Mouse (Mus musculus) liver, adult 2 months (tissue): ENCODE results near the gene Lhx2. TPM values are rescaled to one million over a fixed set of nuclear protein-coding genes. Genes with fewer than 3 reads are reported as not detected.

Experiments
- DNase-seq: peaks from one replicate; pipeline ENCODE4 v3.0.0-alpha.2; 2011; ENCODE audit warnings: low read depth, low spot score; ENCODE audit errors: extremely low read depth
- H3K27ac ChIP-seq: fragments of 200-500 bp; replicated peaks from 2 replicates; pipeline ENCODE4 v1.5.1; 2012; ENCODE audit warnings: low read depth, mild to moderate bottlenecking, control low read depth, inconsistent platforms, low read length; ENCODE audit not compliant: insufficient read depth
- H3K27me3 ChIP-seq: fragments of 200-500 bp; 2 replicates; pipeline ENCODE4 v1.6.1; 2012; ENCODE audit warnings: mild to moderate bottlenecking, moderate library complexity, low read length, inconsistent platforms; ENCODE audit not compliant: control insufficient read depth, insufficient read depth
- H3K36me3 ChIP-seq: fragments of 200-500 bp; 2 replicates; pipeline ENCODE4 v1.6.1; 2012; ENCODE audit warnings: low read length, inconsistent platforms; ENCODE audit not compliant: control insufficient read depth, insufficient read depth
- H3K4me1 ChIP-seq: fragments of 200-500 bp; 2 replicates; pipeline ENCODE4 v1.6.1; 2011; ENCODE audit warnings: low read length; ENCODE audit not compliant: control insufficient read depth, insufficient read depth
- H3K4me3 ChIP-seq: fragments of 200-500 bp; 2 replicates; pipeline ENCODE4 v1.5.1; 2011; ENCODE audit warnings: low read depth, mild to moderate bottlenecking, control low read depth, low read length, moderate library complexity; ENCODE audit not compliant: insufficient read depth
- H3K79me2 ChIP-seq: fragments of 200-500 bp; 2 replicates; pipeline ENCODE4 v1.6.1; 2012; ENCODE audit warnings: inconsistent platforms, mild to moderate bottlenecking, low read length, moderate library complexity; ENCODE audit not compliant: control insufficient read depth, insufficient read depth
- H3K9ac ChIP-seq: fragments of 200-500 bp; 2 replicates; pipeline ENCODE4 v1.6.1; 2012; ENCODE audit warnings: low read depth, mild to moderate bottlenecking, control low read depth, inconsistent platforms, low read length
- CTCF ChIP-seq: fragments of 200-500 bp; IDR thresholded peaks from 2 replicates; pipeline ENCODE4 v1.5.1; 2011; ENCODE audit warnings: low read depth, low read length, control low read depth
- POLR2A ChIP-seq: fragments of 200-500 bp; IDR thresholded peaks from 2 replicates; pipeline ENCODE4 v1.6.1; 2011; ENCODE audit warnings: low read length, control low read depth; ENCODE audit not compliant: insufficient read depth; ENCODE audit errors: extremely low read depth
- WGBS: fragments of 180-500 bp; shearing (Covaris S2); methylation state at CpG from one replicate; pipeline ENCODE4 v1.1.7; 2018; 5-methylcytosine and 5-hydroxymethylcytosine counted together
- polyA plus RNA-seq: library from polyadenylated mRNA; depleted of rRNA; stranded (reverse); fragments of >200 nt; gene quantifications from 2 replicates; pipeline ENCODE4 v1.2.3, GENCODE M21; 2012
- total RNA-seq: library from RNA; depleted of rRNA; stranded (reverse); fragments of >200 nt; gene quantifications from 2 replicates; pipeline ENCODE4 v1.2.3, GENCODE M21; 2014

Lhx2 gene
- total and polyA plus RNA-seq, 2 experiments = 1.3 to 5.4 TPM

DNA sequence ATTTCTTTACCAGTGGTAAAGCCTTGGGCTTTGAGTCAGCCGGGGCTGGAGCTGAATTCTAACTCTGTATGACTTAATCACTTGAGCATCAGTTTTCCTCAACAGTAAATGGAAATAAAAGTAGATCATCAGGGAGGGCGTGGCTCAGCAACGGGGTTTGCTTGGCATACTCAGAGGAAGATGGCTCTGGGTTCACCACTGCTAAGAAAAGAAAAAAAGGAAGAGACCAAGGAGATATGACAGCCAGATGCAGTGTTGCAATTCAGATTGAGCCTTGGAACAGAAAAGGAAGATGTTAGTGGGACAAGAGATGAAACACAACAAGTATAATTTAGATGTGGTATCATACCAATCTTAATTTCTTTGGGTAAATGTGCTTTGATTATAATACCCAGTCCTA, 25.7 kb upstream of the Lhx2 start:
- no peak overlapping the region for H3K27ac ChIP-seq
- 52% methylated on average over 3 of the region's 3 CpGs for WGBS
- H3K27me3 ChIP-seq = no peaks in the 10 kb centered on the region
- no peaks in the 10 kb centered on the region for H3K79me2 ChIP-seq
- TF ChIP-seq CTCF (no peak), POLR2A (no peak)
- no peak overlapping the region for H3K4me3 ChIP-seq
- no peak overlapping the region for H3K9ac ChIP-seq
- H3K4me1 ChIP-seq = no peaks in the 10 kb centered on the region
- no peak for DNase-seq
- no peaks in the 10 kb centered on the region for H3K36me3 ChIP-seq

DNA sequence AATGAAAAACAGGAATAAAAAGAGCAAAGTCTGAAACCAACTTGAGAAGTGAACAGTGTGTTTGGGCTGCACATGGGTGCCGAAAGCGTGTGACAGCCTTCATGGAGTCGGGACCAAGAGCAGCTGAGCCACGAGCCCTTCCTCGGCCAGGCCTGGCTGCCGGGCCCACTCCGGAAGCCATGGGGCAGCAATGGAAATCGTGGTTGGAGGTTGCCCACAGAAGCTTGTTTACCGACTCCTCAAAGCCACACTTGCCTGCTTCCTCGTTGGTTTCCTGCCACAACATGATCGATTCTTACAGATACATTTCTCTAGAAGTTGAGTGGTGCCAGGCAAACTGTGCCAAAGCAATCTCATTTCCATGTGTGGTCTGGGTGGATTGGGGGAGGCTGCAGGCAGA, 20.0 kb upstream of the Lhx2 start:
- no peak overlapping the region for H3K4me3 ChIP-seq
- H3K27ac ChIP-seq = no peak overlapping the region
- DNase-seq = peak; percentile 28
- no peak for TF ChIP-seq CTCF
- TF ChIP-seq POLR2A = no peak
- no peaks in the 10 kb centered on the region for H3K36me3 ChIP-seq
- no peaks in the 10 kb centered on the region for H3K79me2 ChIP-seq
- H3K4me1 ChIP-seq = no peaks in the 10 kb centered on the region
- no peaks in the 10 kb centered on the region for H3K27me3 ChIP-seq
- no peak overlapping the region for H3K9ac ChIP-seq
- WGBS = 88% methylated on average over 11 of the region's 11 CpGs

- no peak for DNase-seq
- Histone ChIP-seq H3K9ac (no peak overlapping the region), H3K4me3 (no peak overlapping the region), H3K36me3 (no peaks in the 10 kb centered on the region), H3K27me3 (no peaks in the 10 kb centered on the region), H3K27ac (no peak overlapping the region), H3K79me2 (no peaks in the 10 kb centered on the region), H3K4me1 (no peaks in the 10 kb centered on the region)
- 78% methylated on average over 4 of the region's 4 CpGs for WGBS
- TF ChIP-seq POLR2A = no peak
Measured at GRCm38 (mm10) chr2:38320911-38321310, 18.2 kb upstream of the Lhx2 start.

GRCm38 (mm10) chr2:38323380-38323779, 15.7 kb upstream of the Lhx2 start:
- Histone ChIP-seq H3K36me3 (no peaks in the 10 kb centered on the region), H3K4me1 (no peaks in the 10 kb centered on the region), H3K9ac (no peak overlapping the region), H3K4me3 (no peak overlapping the region), H3K79me2 (no peaks in the 10 kb centered on the region), H3K27ac (no peak overlapping the region), H3K27me3 (no peaks in the 10 kb centered on the region)
- no peak for TF ChIP-seq POLR2A
- TF ChIP-seq CTCF = no peak
- 20% methylated on average over 8 of the region's 8 CpGs for WGBS
- DNase-seq = no peak

GRCm38 (mm10) chr2:38326671-38327070, 12.4 kb upstream of the Lhx2 start:
- H3K9ac ChIP-seq = no peak overlapping the region
- DNase-seq = no peak
- TF ChIP-seq POLR2A (no peak), CTCF (no peak)
- H3K4me3 ChIP-seq = no peak overlapping the region
- H3K4me1 ChIP-seq = no peaks in the 10 kb centered on the region
- no peaks in the 10 kb centered on the region for H3K79me2 ChIP-seq
- no peaks in the 10 kb centered on the region for H3K27me3 ChIP-seq
- WGBS = 56% methylated on average over 1 of the region's 1 CpGs
- H3K27ac ChIP-seq = no peak overlapping the region
- H3K36me3 ChIP-seq = no peaks in the 10 kb centered on the region

GRCm38 (mm10) chr2:38333586-38334119, 5.4 kb upstream of the Lhx2 start:
- 43% methylated on average over 7 of the region's 7 CpGs for WGBS
- Histone ChIP-seq H3K27ac (no peak overlapping the region), H3K4me3 (no peak overlapping the region), H3K4me1 (no peaks in the 10 kb centered on the region), H3K9ac (no peak overlapping the region), H3K36me3 (no peaks in the 10 kb centered on the region), H3K79me2 (no peaks in the 10 kb centered on the region), H3K27me3 (peaks cover 13% of the 10 kb centered on the region; the same call in 1 of the 2 replicates)
- DNase-seq = no peak
- no peak for TF ChIP-seq CTCF
- no peak for TF ChIP-seq POLR2A
